Mouse (Mus musculus): ENCODE results near the gene Slc35e3.

DNA sequence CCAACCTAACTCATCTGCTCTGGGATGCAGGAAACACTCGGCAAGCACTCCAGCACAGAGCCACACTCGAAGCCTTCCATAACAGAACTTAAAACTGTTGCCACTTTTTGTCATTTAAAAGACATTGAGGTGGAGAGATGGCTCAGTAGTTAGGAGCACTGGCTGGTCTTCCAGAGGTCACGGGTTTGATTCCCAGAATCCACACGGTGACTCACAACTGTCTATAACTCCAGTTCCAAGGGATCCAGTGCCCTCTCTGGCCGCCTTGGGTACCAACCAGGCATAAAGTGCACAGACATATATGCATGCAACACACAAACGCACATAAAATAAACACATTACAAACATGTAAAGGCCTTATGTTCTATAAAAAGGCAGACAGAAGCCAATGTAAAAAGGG is 15.4 kb upstream of the Slc35e3 start:
- TF ChIP-seq CTCF (IDR thresholded peaks at IDR 0.05; ENCODE audit: low read depth): no peak
- TF ChIP-seq EP300 (IDR thresholded peaks at IDR 0.05; ENCODE audit: low read depth): no peak
